Mouse (Mus musculus): Measurements from ENCODE around the gene Ccp110.

Ccp110 gene

DNA sequence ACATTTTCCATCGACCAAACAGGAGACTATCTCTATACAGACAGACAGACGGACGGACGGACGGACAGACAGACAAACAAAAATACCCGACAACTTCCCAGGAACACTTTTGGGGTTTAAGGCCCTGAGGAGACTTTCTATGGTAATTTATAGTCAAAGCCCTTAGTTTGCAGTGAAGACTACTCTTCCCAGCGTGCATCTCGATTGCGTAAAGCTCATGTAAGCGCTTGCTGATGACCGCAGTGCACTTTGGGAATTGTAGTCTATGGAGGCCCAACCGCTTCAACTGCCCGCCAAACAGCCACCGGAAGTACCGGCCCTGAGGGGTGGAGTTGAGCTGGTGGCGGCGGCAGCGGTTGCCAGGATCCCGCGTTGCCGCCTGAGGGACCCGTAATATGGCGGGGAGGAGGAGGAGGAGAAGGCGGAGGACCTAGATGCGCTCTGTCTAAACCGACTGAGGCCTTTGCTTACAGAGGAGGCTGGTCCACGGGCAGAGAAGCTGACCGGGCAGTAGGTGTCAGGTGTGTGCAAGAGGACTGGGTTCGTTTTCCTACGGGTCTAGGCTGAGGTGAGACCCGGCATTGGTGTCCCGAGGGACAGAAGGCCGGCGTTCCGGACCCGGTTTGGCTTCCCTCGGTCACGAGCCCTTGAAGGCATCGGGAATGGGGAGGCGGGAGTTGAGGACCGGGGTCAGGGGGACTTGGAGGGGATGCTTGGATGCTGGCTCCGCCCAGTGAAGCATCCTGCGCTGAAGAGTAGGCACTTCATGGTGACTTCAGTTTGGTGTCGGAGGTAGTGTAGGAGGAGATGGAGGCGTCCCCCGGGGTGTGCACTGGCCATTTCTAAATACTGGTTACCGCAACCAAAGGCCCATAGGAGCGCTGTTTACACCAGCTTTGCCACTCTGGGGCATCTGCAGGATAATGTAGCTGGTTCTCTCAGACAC, at the start of gene Ccp110:
TSS of gene Ccp110 (plus strand) at position 325 of the 946 bp plus-strand sequence.
- DNase-seq (ENCODE audit: low read depth), result peak; percentile 94

- DNase-seq (ENCODE audit: low read depth), result no peak
These were observed 44.6 kb upstream of the Ccp110 start for GRCm38 (mm10) chr7:118667773-118668172.

- no peak for DNase-seq (ENCODE audit: low read depth)
These were observed 42.2 kb upstream of the Ccp110 start for GRCm38 (mm10) chr7:118670142-118670541.

GRCm38 (mm10) chr7:118676826-118677225, 35.5 kb upstream of the Ccp110 start:
- DNase-seq (ENCODE audit: low read depth), result no peak

DNA sequence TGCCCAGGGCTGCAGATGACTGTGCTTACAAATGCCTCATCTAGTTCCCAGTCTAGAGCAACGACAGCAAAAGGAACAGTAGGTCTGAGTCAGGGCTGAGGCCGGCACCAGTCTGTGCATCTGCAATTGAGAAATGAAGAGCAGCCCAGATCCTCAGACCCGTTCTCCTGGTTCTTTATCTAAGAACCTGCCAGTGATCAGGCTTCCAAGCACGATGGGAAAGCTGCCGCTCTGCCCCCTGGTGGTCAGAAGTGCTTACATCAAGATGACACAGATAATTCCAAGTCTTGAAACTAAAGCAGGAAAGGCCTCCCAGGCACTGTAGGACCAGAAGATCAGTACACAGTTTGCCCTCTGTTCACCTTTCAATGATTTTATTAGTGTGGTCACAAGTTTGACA, 24.2 kb upstream of the Ccp110 start:
- peak; percentile 70 for DNase-seq (ENCODE audit: low read depth)

DNA sequence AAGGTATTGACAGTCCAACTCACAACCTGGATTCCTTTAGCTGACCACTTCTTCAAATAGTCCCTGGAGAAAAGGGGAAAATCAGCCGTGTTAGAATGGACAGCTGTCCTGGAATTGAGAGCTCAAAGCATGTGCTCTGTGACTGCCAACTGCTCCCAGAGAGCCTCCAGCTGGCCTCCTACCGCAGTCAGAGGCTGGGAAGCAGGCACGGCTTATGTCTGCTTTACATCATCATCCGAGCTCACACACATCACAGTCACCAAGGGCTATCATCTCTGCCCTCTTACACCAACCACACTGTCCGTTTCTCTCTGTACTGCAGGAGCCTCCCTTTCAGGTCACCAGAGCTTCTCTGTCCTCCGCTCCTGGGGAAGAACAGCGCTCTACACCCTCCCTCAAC, 23.3 kb upstream of the Ccp110 start:
- no peak for DNase-seq (ENCODE audit: low read depth)

DNA sequence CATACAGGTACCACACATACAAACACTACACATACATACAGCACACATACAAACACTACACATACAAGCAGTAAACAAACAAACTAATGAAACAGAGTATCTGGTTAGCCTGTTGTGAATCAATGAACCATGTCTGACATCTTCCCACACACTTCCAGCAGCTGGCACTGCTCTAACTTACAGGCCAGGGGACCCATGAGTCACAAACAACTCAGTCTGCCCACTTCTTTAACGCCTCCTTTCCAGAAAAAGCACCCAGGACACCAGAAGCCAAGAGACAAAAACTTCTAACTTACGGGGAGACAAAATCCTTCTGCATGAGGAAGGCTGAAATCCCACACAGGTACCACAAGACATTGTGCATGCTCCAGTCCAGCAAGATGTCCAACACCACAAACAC, 21.1 kb upstream of the Ccp110 start:
- no peak for DNase-seq (ENCODE audit: low read depth)

- no peak for DNase-seq (ENCODE audit: low read depth)
These were observed 16.2 kb upstream of the Ccp110 start for GRCm38 (mm10) chr7:118696146-118696545.

- DNase-seq (ENCODE audit: low read depth), result no peak
These were observed 15.2 kb upstream of the Ccp110 start for GRCm38 (mm10) chr7:118697168-118697567.

DNA sequence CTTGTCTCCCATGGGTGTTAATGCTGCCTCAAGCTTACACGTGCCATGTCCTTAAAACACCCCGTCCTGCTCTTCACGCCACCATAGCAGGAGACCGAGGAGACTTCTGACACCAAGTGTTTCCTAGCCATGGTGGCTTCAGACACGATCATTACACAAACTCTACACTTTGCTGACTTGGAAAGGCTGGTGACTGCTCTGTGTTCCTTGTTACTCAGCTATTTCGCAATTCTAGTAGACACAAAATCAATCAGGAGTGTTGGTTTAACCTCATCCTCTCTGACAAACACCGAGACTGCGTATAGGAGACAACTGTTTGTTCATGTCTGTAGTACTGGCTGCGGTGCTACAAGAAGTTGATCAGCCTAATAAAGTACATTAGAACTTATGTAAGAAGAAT, 13.5 kb upstream of the Ccp110 start:
- no peak for DNase-seq (ENCODE audit: low read depth)

GRCm38 (mm10) chr7:118703144-118703561, 9.2 kb upstream of the Ccp110 start:
- no peak for DNase-seq (ENCODE audit: low read depth)

DNA sequence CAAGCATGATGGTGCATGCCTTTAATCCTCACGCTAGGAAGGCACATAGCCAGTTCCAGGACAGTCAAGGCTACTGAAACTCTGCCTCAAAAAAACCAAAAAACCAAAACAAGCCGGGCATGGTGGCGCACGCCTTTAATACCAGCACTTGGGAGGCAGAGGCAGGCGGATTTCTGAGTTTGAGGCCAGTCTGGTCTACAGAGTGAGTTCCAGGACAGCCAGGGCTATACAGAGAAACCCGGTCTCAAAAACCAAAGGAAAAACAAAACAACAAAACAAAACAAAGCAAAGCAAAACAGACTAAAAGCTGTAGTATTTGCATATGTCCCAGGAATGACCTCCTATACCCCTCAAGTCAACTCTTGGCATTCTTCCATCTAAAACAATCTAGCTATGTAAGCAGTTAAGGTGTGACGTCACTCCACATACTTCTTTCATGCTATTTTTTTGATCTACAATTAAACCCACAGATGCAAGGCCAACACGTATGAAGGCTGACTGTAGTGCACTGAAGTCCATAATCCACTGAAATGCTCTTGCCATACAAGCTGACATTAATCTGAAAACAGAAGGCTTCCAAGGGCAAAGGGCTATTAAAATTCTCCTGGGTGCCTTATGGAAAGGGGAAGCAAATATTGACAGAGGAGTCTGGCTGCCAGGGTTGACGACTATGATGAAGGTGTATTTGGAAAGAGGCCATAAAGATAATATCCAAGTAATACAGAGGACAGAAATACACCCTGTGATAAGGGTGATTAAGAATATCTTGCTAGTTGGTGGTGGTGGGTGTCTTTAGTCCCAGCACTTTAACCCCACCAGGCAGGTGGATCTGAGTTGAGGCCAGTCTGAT, 8.1 kb upstream of the Ccp110 start:
- DNase-seq (ENCODE audit: low read depth), result peak; percentile 39

GRCm38 (mm10) chr7:118705101-118705961, 7.0 kb upstream of the Ccp110 start, which contains the start of gene Gde1:
Gene Gde1 (minus strand): TSS chr7:118705778.
- peak; percentile 85 for DNase-seq (ENCODE audit: low read depth)

GRCm38 (mm10) chr7:118706051-118706450, 6.3 kb upstream of the Ccp110 start:
- no peak for DNase-seq (ENCODE audit: low read depth)

GRCm38 (mm10) chr7:118706488-118706887, 5.9 kb upstream of the Ccp110 start:
- no peak for DNase-seq (ENCODE audit: low read depth)

- DNase-seq (ENCODE audit: low read depth), result no peak
These were observed 5.1 kb upstream of the Ccp110 start for GRCm38 (mm10) chr7:118707216-118707615.

- no peak for DNase-seq (ENCODE audit: low read depth)
These were observed 4.3 kb upstream of the Ccp110 start for GRCm38 (mm10) chr7:118708002-118708401.

- no peak for DNase-seq (ENCODE audit: low read depth)
These were observed 1.6 kb upstream of the Ccp110 start for GRCm38 (mm10) chr7:118710776-118711175.

GRCm38 (mm10) chr7:118714873-118715272, 2.5 kb downstream of the Ccp110 start:
- DNase-seq (ENCODE audit: low read depth), result no peak

GRCm38 (mm10) chr7:118718066-118718465, 5.7 kb downstream of the Ccp110 start:
- DNase-seq (ENCODE audit: low read depth), result no peak

DNA sequence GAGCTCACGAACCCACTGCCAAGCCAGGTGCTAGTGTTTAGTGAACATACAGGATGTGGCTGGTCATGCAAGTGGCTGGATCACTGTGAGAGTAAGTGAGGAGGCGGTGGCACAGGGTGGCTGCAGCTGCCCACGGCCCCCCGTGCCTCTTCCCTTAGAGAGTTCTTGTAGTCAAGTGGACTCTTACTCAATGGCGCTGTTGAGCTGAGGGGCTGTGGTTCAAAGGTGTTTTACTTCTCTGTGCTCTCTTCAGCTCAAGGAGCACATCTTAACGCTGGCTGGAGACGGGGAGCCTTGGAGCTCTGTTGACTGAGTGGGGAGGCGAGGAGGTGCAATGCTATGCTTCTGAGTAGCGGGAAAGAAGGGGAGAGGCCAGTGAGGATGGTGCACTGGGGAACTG, 11.6 kb downstream of the Ccp110 start:
- no peak for DNase-seq (ENCODE audit: low read depth)

GRCm38 (mm10) chr7:118725459-118725858, 13.1 kb downstream of the Ccp110 start:
- no peak for DNase-seq (ENCODE audit: low read depth)
